Mouse (Mus musculus) embryonic facial prominence, embryonic 15.5 days (tissue): Measurements from ENCODE around the gene Hic1. TPM values are rescaled to one million over a fixed set of nuclear protein-coding genes. Genes with fewer than 3 reads are reported as not detected.

Experiments used
- ATAC-seq: fragments of 200-750 bp; cut with Nextera tagmentation; 2 replicates; pipeline ENCODE4 v1.8.0; 2017; ENCODE audit warnings: low read depth, moderate TSS enrichment; ENCODE audit not compliant: insufficient number of reproducible peaks, low FRiP score, low TSS enrichment
- H3K27ac ChIP-seq: fragments of 300-500 bp; sonication (generic); replicated peaks from 2 replicates; pipeline ENCODE4 v1.5.1; 2015; ENCODE audit warnings: mild to moderate bottlenecking, inconsistent platforms
- H3K27me3 ChIP-seq: fragments of 300-500 bp; sonication (generic); 2 replicates; pipeline ENCODE4 v1.6.1; 2015; ENCODE audit warnings: inconsistent platforms
- H3K36me3 ChIP-seq: fragments of 300-500 bp; sonication (generic); 2 replicates; pipeline ENCODE4 v1.6.1; 2015; ENCODE audit warnings: mild to moderate bottlenecking, inconsistent platforms
- H3K4me1 ChIP-seq: fragments of 300-500 bp; sonication (generic); 2 replicates; pipeline ENCODE4 v1.6.1; 2015; ENCODE audit warnings: inconsistent platforms
- H3K4me2 ChIP-seq: fragments of 300-500 bp; sonication (generic); replicated peaks from 2 replicates; pipeline ENCODE4 v1.6.1; 2015; ENCODE audit warnings: mild to moderate bottlenecking, inconsistent platforms
- H3K4me3 ChIP-seq: fragments of 300-500 bp; sonication (generic); replicated peaks from 2 replicates; pipeline ENCODE4 v1.5.1; 2015; ENCODE audit warnings: mild to moderate bottlenecking, inconsistent platforms
- H3K9ac ChIP-seq: fragments of 300-500 bp; sonication (generic); 2 replicates; pipeline ENCODE4 v1.6.1; 2015; ENCODE audit warnings: inconsistent platforms
- H3K9me3 ChIP-seq: fragments of 300-500 bp; sonication (generic); replicated peaks from 2 replicates; pipeline ENCODE4 v1.6.1; 2016; ENCODE audit warnings: inconsistent platforms
- WGBS: fragments of 180-500 bp; shearing (Covaris S2); methylation state at CpG from one replicate; pipeline ENCODE4 v1.1.7; 2015; 5-methylcytosine and 5-hydroxymethylcytosine counted together
- polyA plus RNA-seq: library from polyadenylated mRNA; unstranded; fragments of >200 nt; fragmentation: Nextera tagmentation; extraction: Ambion mirVana; gene quantifications from 2 replicates; pipeline ENCODE4 v1.2.1, GENCODE M21; 2015

Gene Hic1
- polyA plus RNA-seq, 1 experiment from 2014 or later = 17.7 TPM

- WGBS = 78% methylated on average over 4 of the region's 4 CpGs
- peaks cover 14% of the 10 kb centered on the region for H3K4me1 ChIP-seq
- H3K9me3 ChIP-seq = no peaks in the 10 kb centered on the region
- no peaks in the 10 kb centered on the region for H3K36me3 ChIP-seq
- no peak overlapping the region for H3K27ac ChIP-seq
- no peak overlapping the region for H3K4me2 ChIP-seq
- H3K27me3 ChIP-seq = peaks cover 8% of the 10 kb centered on the region; the same call in 1 of the 2 replicates
- no peak for ATAC-seq
- H3K4me3 ChIP-seq = no peak overlapping the region
- H3K9ac ChIP-seq = no peak overlapping the region
Observed at GRCm38 (mm10) chr11:75203926-75204325, 34.6 kb upstream of the Hic1 start.

GRCm38 (mm10) chr11:75201721-75202120, 32.4 kb upstream of the Hic1 start:
- WGBS = 48% methylated on average over 8 of the region's 8 CpGs
- peaks cover 26% of the 10 kb centered on the region; the same call in 1 of the 2 replicates for H3K27me3 ChIP-seq

GRCm38 (mm10) chr11:75200935-75201334, 31.6 kb upstream of the Hic1 start:
- H3K27me3 ChIP-seq = peaks cover 34% of the 10 kb centered on the region
- ATAC-seq = no peak

More at GRCm38 (mm10) chr11:75201721-75202120, 32.4 kb upstream of the Hic1 start:
- Histone ChIP-seq H3K9ac (no peak overlapping the region), H3K9me3 (no peaks in the 10 kb centered on the region), H3K36me3 (no peaks in the 10 kb centered on the region), H3K27ac (no peak overlapping the region), H3K4me3 (no peak overlapping the region), H3K4me1 (peaks cover 14% of the 10 kb centered on the region), H3K4me2 (no peak overlapping the region)
- ATAC-seq = no peak

DNA sequence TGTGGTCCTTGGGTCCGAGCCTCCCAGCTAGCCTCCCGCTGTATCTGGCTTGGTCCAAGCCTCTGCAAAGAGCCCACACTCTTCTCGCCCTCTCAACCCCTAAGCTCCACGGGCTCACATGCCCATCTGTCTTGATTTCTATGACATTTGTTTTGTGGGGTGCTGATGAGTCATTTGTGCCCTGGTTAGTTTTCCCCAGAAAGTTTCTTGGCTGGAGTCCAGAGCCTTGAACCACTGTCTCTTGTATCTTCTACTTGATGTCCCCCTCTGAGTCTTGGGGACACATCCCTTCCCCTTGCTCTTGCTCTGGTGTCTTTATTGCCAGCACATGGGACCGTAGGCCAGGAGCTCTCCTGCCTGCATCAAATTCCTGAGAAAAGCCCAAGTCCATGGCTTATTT, 30.6 kb upstream of the Hic1 start:
- Histone ChIP-seq H3K36me3 (no peaks in the 10 kb centered on the region), H3K4me3 (no peak overlapping the region), H3K27me3 (peaks cover 43% of the 10 kb centered on the region), H3K9ac (no peak overlapping the region), H3K27ac (no peak overlapping the region), H3K4me2 (no peak overlapping the region), H3K4me1 (peaks cover 28% of the 10 kb centered on the region), H3K9me3 (no peaks in the 10 kb centered on the region)
- ATAC-seq = no peak
- 72% methylated on average over 5 of the region's 5 CpGs for WGBS

More at GRCm38 (mm10) chr11:75200935-75201334, 31.6 kb upstream of the Hic1 start:
- Histone ChIP-seq H3K36me3 (no peaks in the 10 kb centered on the region), H3K4me3 (no peak overlapping the region), H3K9me3 (no peaks in the 10 kb centered on the region), H3K9ac (no peak overlapping the region), H3K4me2 (no peak overlapping the region), H3K27ac (no peak overlapping the region), H3K4me1 (peaks cover 19% of the 10 kb centered on the region)
- WGBS = 81% methylated on average over 12 of the region's 12 CpGs

- ATAC-seq = no peak
- H3K27me3 ChIP-seq = peaks cover 55% of the 10 kb centered on the region
- WGBS = 72% methylated on average over 4 of the region's 4 CpGs
- H3K9me3 ChIP-seq = no peaks in the 10 kb centered on the region
- no peaks in the 10 kb centered on the region for H3K36me3 ChIP-seq
- H3K27ac ChIP-seq = no peak overlapping the region
- H3K9ac ChIP-seq = no peak overlapping the region
- no peak overlapping the region for H3K4me2 ChIP-seq
- peaks cover 33% of the 10 kb centered on the region for H3K4me1 ChIP-seq
- H3K4me3 ChIP-seq = no peak overlapping the region
Observed at GRCm38 (mm10) chr11:75198792-75199191, 29.5 kb upstream of the Hic1 start.

DNA sequence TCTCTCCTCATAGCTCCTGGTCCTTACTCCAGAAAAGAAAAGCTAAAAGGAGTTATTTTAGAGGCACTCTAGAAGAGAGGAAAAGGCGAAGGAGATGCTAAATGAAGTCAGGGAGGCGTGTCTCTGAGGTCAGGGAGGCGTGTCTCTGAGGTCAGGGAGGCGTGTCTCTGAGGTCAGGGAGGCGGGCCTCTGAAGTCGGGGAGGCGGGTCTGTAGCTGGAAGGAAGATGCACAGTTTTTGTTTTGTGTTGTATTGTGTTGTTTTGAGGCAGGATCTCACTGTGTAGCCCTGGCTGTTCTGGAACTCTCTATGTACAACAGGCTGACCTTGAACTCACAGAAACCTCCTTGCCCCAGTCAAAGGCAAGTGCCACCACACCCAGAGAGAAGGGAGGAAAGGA, 28.6 kb upstream of the Hic1 start:
- no peak overlapping the region for H3K9ac ChIP-seq
- H3K36me3 ChIP-seq = no peaks in the 10 kb centered on the region
- H3K27me3 ChIP-seq = peaks cover 63% of the 10 kb centered on the region
- no peak for ATAC-seq
- WGBS = 38% methylated on average over 7 of the region's 7 CpGs
- H3K4me2 ChIP-seq = no peak overlapping the region
- peaks cover 41% of the 10 kb centered on the region for H3K4me1 ChIP-seq
- no peaks in the 10 kb centered on the region for H3K9me3 ChIP-seq
- no peak overlapping the region for H3K4me3 ChIP-seq
- no peak overlapping the region for H3K27ac ChIP-seq

GRCm38 (mm10) chr11:75196131-75196530, 26.8 kb upstream of the Hic1 start:
- Histone ChIP-seq H3K4me3 (no peak overlapping the region), H3K27ac (no peak overlapping the region), H3K9ac (no peak overlapping the region), H3K36me3 (no peaks in the 10 kb centered on the region), H3K4me1 (peaks cover 58% of the 10 kb centered on the region), H3K27me3 (peaks cover 72% of the 10 kb centered on the region), H3K9me3 (no peaks in the 10 kb centered on the region), H3K4me2 (no peak overlapping the region)
- WGBS = 58% methylated on average over 6 of the region's 6 CpGs
- ATAC-seq = no peak

GRCm38 (mm10) chr11:75194850-75195461, 25.6 kb upstream of the Hic1 start:
- WGBS = under 1% methylated on average over 39 of the region's 39 CpGs
- no peak overlapping the region for H3K27ac ChIP-seq
- H3K36me3 ChIP-seq = no peaks in the 10 kb centered on the region
- H3K4me1 ChIP-seq = peaks cover 62% of the 10 kb centered on the region
- H3K27me3 ChIP-seq = peaks cover 75% of the 10 kb centered on the region
- peak overlapping the region; percentile 93 for H3K4me2 ChIP-seq
- peak overlapping the region; percentile 62 for H3K4me3 ChIP-seq
- ATAC-seq = no peak
- no peaks in the 10 kb centered on the region for H3K9me3 ChIP-seq
- H3K9ac ChIP-seq = peak overlapping the region; percentile 48; the same call in 1 of the 2 replicates

DNA sequence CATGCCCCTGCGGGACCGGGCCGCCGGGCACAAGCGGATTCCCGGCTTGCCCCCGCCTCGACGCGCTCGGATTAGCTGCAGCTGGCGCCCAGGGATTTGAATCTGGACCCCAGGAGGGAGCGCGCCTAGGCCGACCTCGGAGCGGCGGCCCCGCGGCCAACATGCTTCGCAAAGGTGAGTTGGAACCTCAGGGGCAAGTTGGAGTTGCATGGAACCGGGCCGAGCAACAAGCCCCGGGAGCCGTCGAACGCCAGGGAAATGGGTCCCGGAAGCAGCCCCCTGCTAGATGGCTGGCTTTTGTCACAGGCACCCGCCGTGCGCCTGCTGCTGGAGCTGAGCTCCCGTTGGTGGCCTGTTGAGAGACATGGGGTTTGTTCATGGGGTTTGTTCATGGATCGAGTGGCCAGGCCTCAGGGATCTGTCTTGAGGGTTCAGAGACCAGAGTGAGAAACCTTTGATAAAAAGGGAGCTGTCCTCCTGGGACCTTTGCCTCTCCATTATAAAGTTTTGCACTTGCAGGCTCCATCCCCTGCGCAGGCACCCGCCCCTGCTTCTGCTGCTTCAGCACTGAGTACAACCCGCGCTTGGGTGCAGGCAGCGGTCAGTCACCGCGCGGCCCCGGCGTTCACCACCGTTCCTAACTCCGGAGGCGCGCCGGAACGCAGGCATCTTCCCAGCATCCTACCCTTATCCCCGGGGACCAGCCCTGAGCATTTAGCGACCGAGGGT, 25.0 kb upstream of the Hic1 start:
- WGBS = under 1% methylated on average over 52 of the region's 52 CpGs

GRCm38 (mm10) chr11:75193256-75194071, 24.1 kb upstream of the Hic1 start, which contains the start of gene Rtn4rl1:
Rtn4rl1 (plus strand) TSS chr11:75193783.
- ATAC-seq = peak; percentile 30
- Histone ChIP-seq H3K27ac (peak within 1 kb of the TSS; percentile 65; the same call in 1 of the 2 replicates), H3K9ac (peak within 1 kb of the TSS; percentile 48), H3K9me3 (no peaks in the 10 kb centered on the region), H3K4me1 (peaks cover 66% of the 10 kb centered on the region), H3K27me3 (peaks cover 70% of the 10 kb centered on the region), H3K36me3 (no peaks in the 10 kb centered on the region), H3K4me3 (peak within 1 kb of the TSS; percentile 62), H3K4me2 (peak within 1 kb of the TSS; percentile 93)
- WGBS = under 1% methylated on average over 63 of the region's 84 CpGs

More for the DNA sequence above, 25.0 kb upstream of the Hic1 start:
- H3K9me3 ChIP-seq = no peaks in the 10 kb centered on the region
- peak overlapping the region; percentile 62 for H3K4me3 ChIP-seq
- H3K4me1 ChIP-seq = peaks cover 64% of the 10 kb centered on the region
- H3K4me2 ChIP-seq = peak overlapping the region; percentile 93
- peaks cover 75% of the 10 kb centered on the region for H3K27me3 ChIP-seq
- ATAC-seq = no peak
- no peak overlapping the region for H3K27ac ChIP-seq
- H3K9ac ChIP-seq = peak overlapping the region; percentile 48
- no peaks in the 10 kb centered on the region for H3K36me3 ChIP-seq
